Mouse (Mus musculus) kidney, postnatal 36 days (tissue): Measurements from ENCODE around the gene Picalm.

ENCODE experiments used
- DNase-seq, 2 experiments: peaks; one replicate each; pipeline ENCODE4 v3.0.0; 2021 to 2022; ENCODE audit warnings: mixed read lengths in 2 of 2

Gene Picalm

GRCm38 (mm10) chr7:90216511-90216910 is 86.5 kb downstream of the Picalm start:
- no peak for DNase-seq

GRCm38 (mm10) chr7:90218122-90218521 is 88.1 kb downstream of the Picalm start:
- DNase-seq, result no peak

- DNase-seq, result no peak
Measured at GRCm38 (mm10) chr7:90221487-90221886, 91.5 kb downstream of the Picalm start.

GRCm38 (mm10) chr7:90228075-90228474 is 98.1 kb downstream of the Picalm start:
- DNase-seq, result no peak

- DNase-seq, result peak in 1 of 2 experiments; percentile 43
Measured at GRCm38 (mm10) chr7:90228884-90229283, 98.9 kb downstream of the Picalm start.

GRCm38 (mm10) chr7:90231431-90231830 is 101.4 kb downstream of the Picalm start:
- DNase-seq, result no peak

GRCm38 (mm10) chr7:90233921-90234320 is 103.9 kb downstream of the Picalm start:
- no peak for DNase-seq

- DNase-seq, result no peak
Measured at GRCm38 (mm10) chr7:90236289-90236905, 106.4 kb downstream of the Picalm start.

- DNase-seq, result no peak
Measured at GRCm38 (mm10) chr7:90243151-90243550, 113.1 kb downstream of the Picalm start.

- DNase-seq, result no peak
Measured at GRCm38 (mm10) chr7:90243643-90244042, 113.6 kb downstream of the Picalm start.

- peak; percentile 25 to 45 for DNase-seq
Measured at GRCm38 (mm10) chr7:90252946-90253345, 122.9 kb downstream of the Picalm start.

GRCm38 (mm10) chr7:90258701-90259100 is 128.7 kb downstream of the Picalm start:
- DNase-seq, result no peak

- no peak for DNase-seq
Measured at GRCm38 (mm10) chr7:90259899-90260298, 129.9 kb downstream of the Picalm start.

GRCm38 (mm10) chr7:90261902-90262599 is 132.0 kb downstream of the Picalm start:
- no peak for DNase-seq
